In genomic region chr15:84241520-84241919, GRCm38 (mm10) we compare ENCODE assay signal across 16 mouse cellular contexts. TPM values are rescaled to one million over a fixed set of nuclear protein-coding genes. Genes with fewer than 3 reads are reported as not detected.
A peak's percentile ranks its signal among the peaks of the same experiment; 100 is the strongest.
DNase-seq lines count a peak whose midpoint lies in the region; ATAC-seq and TF ChIP-seq lines count a peak whose summit lies in the region.
"Had no signal": no experiment of that assay in that cellular context is flagged by ENCODE, and none has a peak within 500 bp of the region (broad histone marks: within the 10 kb centered on the region; RNA-seq: fewer than 3 reads in every experiment).

No protein-coding gene starts in this region.

- intact Hi-C loops in heart, postnatal 10 days (cut with DNase I) = no loop called here

- H3K4me3 ChIP-seq in heart, embryonic 15.5 days = no peak overlapping the region
- H3K4me3 ChIP-seq in CH12.LX (replicated peaks in 1 of 3; ENCODE audit: low read depth in 2 of 3, low read length in 2 of 3, poor library complexity in 1 of 3) = no peak overlapping the region
- no peak overlapping the region for H3K4me3 ChIP-seq in limb, embryonic 11.5 days (ENCODE audit: low read depth, low read length)
- H3K4me3 ChIP-seq: neural tube, embryonic 15.5 days had no signal

- no peaks in the 10 kb centered on the region for H3K36me3 ChIP-seq in heart, embryonic 15.5 days
- H3K36me3 ChIP-seq in CH12.LX (replicated peaks in 1 of 2; ENCODE audit: control insufficient read depth in 1 of 2, insufficient read depth in 1 of 2, low read length in 1 of 2) = no peaks in the 10 kb centered on the region
- H3K36me3 ChIP-seq in limb, embryonic 11.5 days (ENCODE audit: control insufficient read depth, insufficient read depth, low read length) = no peaks in the 10 kb centered on the region
- H3K36me3 ChIP-seq: neural tube, embryonic 15.5 days had no signal

- in situ Hi-C loops in CH12.LX (cut with MboI; ENCODE audit: low pct_ligation_motif_present, low pct_unique_long_range_greater_than_20kb, low sequenced_read_pairs) = no loop called here

- ATAC-seq in heart, embryonic 15.5 days (replicated peaks; ENCODE audit: insufficient number of reproducible peaks, insufficient read depth, low FRiP score, low read depth) = no peak
- peak; percentile 75; the same call in 1 of the 2 replicates for ATAC-seq in limb, embryonic 11.5 days (ENCODE audit: insufficient number of reproducible peaks, low FRiP score, low TSS enrichment, low read depth)
- ATAC-seq: intestine, postnatal 0 days; liver, postnatal 0 days had no signal

- no peak for TF ChIP-seq RAD21 in CH12.LX (IDR thresholded peaks at IDR 0.05; ENCODE audit: low read depth, low read length)

- DNase-seq in heart, postnatal 10 days = no peak
- peak; percentile 37 for DNase-seq in CH12.LX (ENCODE audit: extremely low read depth)
- DNase-seq in embryo, embryonic 11 days = peak; percentile 70
- no peak for DNase-seq in limb, embryonic 11.5 days (ENCODE audit: low spot score)
- no peak for DNase-seq in adrenal gland, adult 8-10 months
- no peak for DNase-seq in spleen, adult 12 weeks (ENCODE audit: low spot score)
- DNase-seq: cerebellum, postnatal 14 days; heart, adult 11 months; heart, postnatal 14 days; liver, postnatal 0 days; lung, postnatal 14 days; thymus, postnatal 36 days had no signal

- no peak for TF ChIP-seq POLR2A in CH12.LX (IDR thresholded peaks at IDR 0.05; ENCODE audit: low read depth, low read length)

- no peak overlapping the region for H3K9ac ChIP-seq in heart, embryonic 15.5 days
- no peak overlapping the region for H3K9ac ChIP-seq in CH12.LX (ENCODE audit: insufficient read depth, low read depth)
- H3K9ac ChIP-seq in limb, embryonic 11.5 days (ENCODE audit: low read length) = no peak overlapping the region
- H3K9ac ChIP-seq: hindbrain, embryonic 14.5 days; liver, postnatal 0 days; neural tube, embryonic 15.5 days had no signal

- WGBS in heart, embryonic 15.5 days = 34% methylated on average over 7 of the region's 7 CpGs
- 22% methylated on average over 7 of the region's 7 CpGs for WGBS in limb, embryonic 11.5 days

- H3K4me2 ChIP-seq in heart, embryonic 15.5 days = no peak overlapping the region
- H3K4me2 ChIP-seq in CH12.LX (ENCODE audit: insufficient read depth, low read depth, poor library complexity, severe bottlenecking) = no peak overlapping the region
- no peak overlapping the region for H3K4me2 ChIP-seq in limb, embryonic 11.5 days (ENCODE audit: low read depth, severe bottlenecking)
- H3K4me2 ChIP-seq: hindbrain, embryonic 14.5 days; neural tube, embryonic 15.5 days had no signal

- H3K9me3 ChIP-seq in heart, embryonic 15.5 days (replicated peaks) = no peaks in the 10 kb centered on the region
- no peaks in the 10 kb centered on the region for H3K9me3 ChIP-seq in CH12.LX (replicated peaks; ENCODE audit: low read length)
- H3K9me3 ChIP-seq in limb, embryonic 11.5 days (ENCODE audit: control insufficient read depth, low read length) = no peaks in the 10 kb centered on the region
- H3K9me3 ChIP-seq: neural tube, embryonic 15.5 days had no signal

- H3K79me2 ChIP-seq in CH12.LX (replicated peaks; ENCODE audit: control insufficient read depth, extremely low read depth, insufficient read depth, poor library complexity, severe bottlenecking) = no peaks in the 10 kb centered on the region

- dilution Hi-C loops in CH12.LX (cut with MboI; ENCODE audit: extremely low pct_ligation_motif_present, extremely low pct_unique_long_range_greater_than_20kb, low sequenced_read_pairs) = no loop called here

- H3K4me1 ChIP-seq in heart, embryonic 15.5 days (replicated peaks) = peaks cover 28% of the 10 kb centered on the region
- peaks cover 9 to 35% of the 10 kb centered on the region in 2 experiments for H3K4me1 ChIP-seq in CH12.LX (ENCODE audit: control insufficient read depth in 1 of 2, insufficient read depth in 2 of 2)
- peaks cover 23% of the 10 kb centered on the region for H3K4me1 ChIP-seq in limb, embryonic 11.5 days (ENCODE audit: control insufficient read depth, insufficient read depth, low read length)

- H3K27me3 ChIP-seq in heart, embryonic 15.5 days = no peaks in the 10 kb centered on the region
- no peaks in the 10 kb centered on the region for H3K27me3 ChIP-seq in CH12.LX (replicated peaks)
- no peaks in the 10 kb centered on the region for H3K27me3 ChIP-seq in limb, embryonic 11.5 days (ENCODE audit: control insufficient read depth, insufficient read depth, low read length)

- H3K27ac ChIP-seq in heart, embryonic 15.5 days = 0 out of 2 replicates have a peak overlapping the region, but pooled peaks have one; percentile 7
- H3K27ac ChIP-seq in CH12.LX (ENCODE audit: insufficient read depth, low read depth) = no peak overlapping the region
- H3K27ac ChIP-seq in limb, embryonic 11.5 days (replicated peaks; ENCODE audit: low read depth, low read length) = peak overlapping the region; percentile 42; the same call in 1 of the 2 replicates
- H3K27ac ChIP-seq: hindbrain, embryonic 14.5 days; neural tube, embryonic 15.5 days had no signal

- TF ChIP-seq CTCF in CH12.LX (conservative IDR thresholded peaks at IDR 0.05 in 1 of 2, IDR thresholded peaks at IDR 0.05 in 1 of 2; ENCODE audit: low read depth in 2 of 2, low read length in 2 of 2) = no peak

- TF ChIP-seq EP300 in CH12.LX (IDR thresholded peaks at IDR 0.05; ENCODE audit: low read length) = no peak

TF ChIP-seq in CH12.LX, 34 proteins besides CTCF, POLR2A, EP300 and RAD21:
- TF ChIP-seq CHD2 (IDR thresholded peaks at IDR 0.05; ENCODE audit: low read length) (no peak), BHLHE40 (IDR thresholded peaks at IDR 0.05; ENCODE audit: low read depth, low read length) (peak; percentile 60)

RNA-seq across cellular contexts. Expression of gene Parvb, which starts 9.7 kb away (rescaled TPM):
- polyA plus RNA-seq in heart, embryonic 15.5 days (2015; fragmentation: Nextera tagmentation; extraction: Ambion mirVana) = 12.2 and 13.5 TPM in 2 replicates
- total RNA-seq in heart, postnatal 10 days (2021) = 100 to 1,000 TPM; 165 to 174 TPM
- total RNA-seq in CH12.LX (2012; rRNA removed) (0.04 and 0.17 TPM in 2 replicates), CH12.LX (2014; rRNA removed) (not detected in 2 replicates)
- polyA plus RNA-seq in CH12.LX (2012; ENCODE audit: insufficient read length, low read depth) = 2.3 and 4.2 TPM in 2 replicates
- 6.1 and 9.4 TPM in 2 replicates for polyA plus RNA-seq in limb, embryonic 11.5 days (2014; fragmentation: Nextera tagmentation; extraction: Ambion mirVana)
- total RNA-seq in adrenal gland, adult 8-10 months (2022) = 10 to 100 TPM; 16.3 to 21.4 (median 19.9) TPM

RNA-seq across cellular contexts. Expression of gene Samm50, which starts 49.5 kb away (rescaled TPM):
- polyA plus RNA-seq in heart, embryonic 15.5 days (2015; fragmentation: Nextera tagmentation; extraction: Ambion mirVana) = 122 and 124 TPM in 2 replicates
- 100 to 1,000 TPM; 254 to 262 TPM for total RNA-seq in heart, postnatal 10 days (2021)
- total RNA-seq in CH12.LX (2012; rRNA removed) (55.3 and 63.8 TPM in 2 replicates), CH12.LX (2014; rRNA removed) (79.3 and 85.9 TPM in 2 replicates)
- 132 and 135 TPM in 2 replicates for polyA plus RNA-seq in CH12.LX (2012; ENCODE audit: insufficient read length, low read depth)
- polyA plus RNA-seq in limb, embryonic 11.5 days (2014; fragmentation: Nextera tagmentation; extraction: Ambion mirVana) = 79.9 and 89.1 TPM in 2 replicates
- total RNA-seq in adrenal gland, adult 8-10 months (2022) = 100 to 1,000 TPM; 125 to 142 (median 131) TPM

Comparison
In these comparisons a context has a peak if more than half of its experiments do, and no peak if none do; other contexts are left out.
1. DNase-seq: peak in CH12.LX (single experiment) and embryo, embryonic 11 days (single experiment); none in heart, postnatal 10 days (0 of 2), limb, embryonic 11.5 days (single experiment), adrenal gland, adult 8-10 months (single experiment) and spleen, adult 12 weeks (single experiment).
2. RNA of gene Parvb, which starts 9.7 kb away (total RNA-seq): 165 to 174 TPM in heart, postnatal 10 days and 16.3 to 21.4 TPM in adrenal gland, adult 8-10 months; 0.04 to 0.17 TPM in CH12.LX; every median in the first group is over 10 times any median in the second.